Mouse (Mus musculus): ENCODE measurements around the gene Arhgef6. TPM values are rescaled to one million over a fixed set of nuclear protein-coding genes. Genes with fewer than 3 reads are reported as not detected.

Arhgef6 gene
- total RNA-seq, 2 experiments from 2014 or later: 30.4 to 31.4 TPM

DNA sequence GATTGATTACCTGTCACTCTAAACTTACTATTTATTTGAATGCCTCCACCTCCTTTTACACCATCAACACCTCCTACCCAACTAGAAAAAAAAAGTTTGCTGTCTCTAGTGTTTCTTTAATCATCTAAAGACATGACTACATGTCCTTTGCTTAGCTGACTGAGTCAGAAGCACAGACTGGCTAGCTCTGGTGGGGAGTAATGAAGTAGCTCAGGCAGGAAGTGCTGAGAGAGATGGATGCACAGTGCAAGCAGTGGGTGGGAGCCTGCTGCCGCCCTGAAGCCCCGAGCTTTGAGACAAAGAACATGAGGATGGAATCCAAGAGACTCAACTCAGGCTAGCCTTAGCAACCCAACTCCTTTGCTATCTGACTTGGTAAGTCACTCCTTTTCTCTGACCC, 138.1 kb downstream of the Arhgef6 start:
- no peak for DNase-seq (ENCODE audit: low spot score in 2 of 2)

DNA sequence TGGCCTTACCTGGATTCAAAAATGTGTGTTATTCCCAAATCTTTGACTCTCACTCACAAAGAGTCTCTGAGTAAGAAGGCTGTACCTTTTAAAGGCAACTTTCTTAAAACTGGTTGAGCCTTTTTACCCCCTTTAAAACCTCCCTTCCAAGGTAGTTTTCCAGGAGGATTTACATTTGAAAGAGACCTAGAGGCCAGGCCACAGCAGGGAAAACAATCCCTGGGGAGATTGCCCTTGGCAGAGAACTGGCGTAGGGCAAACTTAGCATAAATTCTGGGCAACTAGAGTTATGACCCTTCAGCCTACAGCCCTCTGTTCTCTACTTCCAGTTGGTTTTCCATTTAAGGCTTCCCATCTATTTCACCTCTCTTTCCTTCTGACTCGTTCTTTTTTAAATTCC, 140.5 kb downstream of the Arhgef6 start:
- DNase-seq (ENCODE audit: low spot score in 2 of 2): no peak

DNA sequence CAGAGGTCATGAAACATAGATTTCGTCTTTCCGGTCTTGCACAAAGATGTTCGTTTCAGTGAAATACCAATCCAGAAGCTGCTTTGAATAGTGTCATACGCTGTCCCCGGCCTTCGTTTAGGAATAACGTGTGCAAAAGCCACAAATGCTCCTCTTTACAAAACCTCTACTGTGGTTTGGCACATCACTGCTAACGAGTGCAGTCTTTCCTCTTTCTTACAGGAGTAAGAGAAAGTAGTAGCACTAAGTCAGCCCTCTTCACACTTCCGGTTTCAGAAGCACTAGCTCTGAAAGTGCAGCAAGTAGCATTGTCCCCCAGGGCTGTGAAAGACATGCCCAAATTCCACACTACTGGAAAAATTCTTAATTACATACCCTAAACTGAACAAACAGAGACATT, 142.2 kb downstream of the Arhgef6 start:
- DNase-seq (ENCODE audit: low spot score in 2 of 2): no peak

DNA sequence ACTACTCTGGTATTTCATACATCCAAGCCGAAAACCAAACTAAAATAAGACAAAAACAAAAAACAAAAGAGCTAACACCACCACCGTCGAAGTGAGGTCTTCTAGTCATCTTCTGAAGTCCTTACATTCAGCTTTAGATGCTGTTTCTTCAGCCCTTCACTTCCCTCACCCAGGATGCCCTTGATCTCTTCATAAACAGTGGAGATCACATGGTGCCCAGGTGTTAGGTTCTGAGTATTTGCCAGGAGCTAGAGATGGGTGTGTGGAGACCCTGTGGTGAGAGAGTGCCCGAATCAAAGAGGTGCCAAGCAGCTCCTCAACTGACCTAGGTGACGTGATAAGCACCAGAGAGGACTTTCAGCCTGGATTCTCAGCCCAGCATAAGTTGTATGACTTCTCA, 149.2 kb downstream of the Arhgef6 start:
- DNase-seq (ENCODE audit: low spot score in 2 of 2): no peak

DNA sequence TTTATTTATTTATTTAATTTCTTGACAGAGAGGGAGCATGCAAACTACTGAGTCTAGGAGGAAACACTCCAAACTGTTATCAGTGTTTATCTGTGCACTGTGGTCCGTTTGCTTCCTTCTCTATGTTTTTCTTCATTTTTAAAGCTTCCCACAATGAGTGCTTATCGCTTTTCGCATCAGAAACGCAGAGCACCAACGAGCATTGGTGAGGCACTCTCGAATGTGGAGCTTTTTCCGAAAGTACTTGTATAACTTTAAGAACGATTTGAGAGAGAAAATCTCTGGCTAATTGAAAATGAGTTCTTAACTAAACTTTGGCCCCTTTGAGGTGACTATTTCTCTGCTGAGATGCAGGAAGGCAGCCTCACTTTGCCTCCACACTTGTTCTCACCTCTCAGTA, 151.2 kb downstream of the Arhgef6 start:
- DNase-seq (ENCODE audit: low spot score in 2 of 2): no peak

DNA sequence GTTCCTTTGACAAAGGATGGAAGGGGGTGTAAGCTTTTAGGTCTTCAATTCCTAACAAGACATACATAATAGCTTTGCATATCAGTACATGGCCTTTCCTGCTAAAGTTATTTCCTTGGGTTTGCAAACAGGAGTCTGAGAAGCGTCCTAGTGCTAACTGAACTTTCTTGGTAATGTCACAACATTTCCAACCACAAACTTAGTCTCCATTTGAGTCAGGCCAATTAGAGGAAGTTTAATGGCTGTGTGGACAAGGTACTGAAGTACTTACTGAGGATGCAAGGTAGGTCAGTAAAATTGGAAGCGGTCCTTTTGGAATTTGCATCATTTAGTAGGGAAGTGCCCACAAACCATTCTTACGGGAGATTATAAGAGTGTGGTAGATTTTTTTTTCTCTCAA, 155.2 kb downstream of the Arhgef6 start:
- no peak for DNase-seq (ENCODE audit: low spot score in 2 of 2)

DNA sequence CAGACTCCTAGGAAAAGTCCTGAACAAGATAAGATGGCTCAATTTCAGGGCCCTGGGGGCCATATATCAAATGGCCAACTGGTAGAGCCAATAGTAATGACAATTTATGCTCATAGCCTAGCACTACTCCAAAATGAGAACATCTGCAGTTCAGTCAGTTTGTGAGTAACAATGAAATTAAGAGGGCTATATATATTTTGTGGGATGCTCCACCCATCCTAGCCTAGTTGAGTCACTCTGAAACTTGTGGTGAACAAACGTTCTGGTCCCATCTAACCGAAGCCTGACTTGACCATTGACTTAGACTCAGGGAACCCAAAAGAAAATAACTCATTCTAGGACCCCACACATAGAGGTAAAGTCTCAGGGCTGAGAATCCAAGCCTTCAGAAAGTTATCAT, 156.1 kb downstream of the Arhgef6 start:
- no peak for DNase-seq (ENCODE audit: low spot score in 2 of 2)

Other genes with a start within 250 kb of the Arhgef6 start
- not detected for gene Cd40lg, start 126.6 kb downstream of the Arhgef6 start, total RNA-seq (2021)
- 10 to 100 TPM; 65.2 to 71.4 TPM for gene Rbmx, start 54.3 kb upstream of the Arhgef6 start, total RNA-seq (2021)
- not detected for gene Gm364, start 70.4 kb upstream of the Arhgef6 start, total RNA-seq (2021)
- gene Gpr101, start 165.0 kb upstream of the Arhgef6 start, total RNA-seq (2021): 1 to 10 TPM; 5.8 to 8.0 TPM

Measured in layer of hippocampus, postnatal 14 days (tissue).